Mouse (Mus musculus) testis, adult 2 months (tissue): ENCODE measurements around the gene Dgki. TPM values are rescaled to one million over a fixed set of nuclear protein-coding genes. Genes with fewer than 3 reads are reported as not detected.

Source experiments
- H3K27ac ChIP-seq: fragments of 200-500 bp; 2 replicates; pipeline ENCODE4 v1.5.1; 2012; ENCODE audit warnings: low read depth, low read length; ENCODE audit not compliant: control insufficient read depth, insufficient read depth
- H3K27me3 ChIP-seq: fragments of 200-500 bp; 2 replicates; pipeline ENCODE4 v1.6.1; 2012; ENCODE audit warnings: mild to moderate bottlenecking, low read length, moderate library complexity; ENCODE audit not compliant: control insufficient read depth, insufficient read depth
- H3K36me3 ChIP-seq: fragments of 200-500 bp; 2 replicates; pipeline ENCODE4 v1.6.1; 2012; ENCODE audit warnings: mild to moderate bottlenecking, low read length; ENCODE audit not compliant: control insufficient read depth, insufficient read depth
- H3K4me1 ChIP-seq: fragments of 200-500 bp; 2 replicates; pipeline ENCODE4 v1.6.1; 2012; ENCODE audit warnings: low read length; ENCODE audit not compliant: control insufficient read depth, insufficient read depth
- H3K4me3 ChIP-seq: fragments of 200-500 bp; 2 replicates; pipeline ENCODE4 v1.5.1; 2012; ENCODE audit warnings: low read depth, mild to moderate bottlenecking, low read length, moderate library complexity, mixed read lengths; ENCODE audit not compliant: control insufficient read depth
- CTCF ChIP-seq: fragments of 200-500 bp; IDR thresholded peaks from 2 replicates; pipeline ENCODE4 v1.5.1; 2012; ENCODE audit warnings: low read depth, mild to moderate bottlenecking, inconsistent platforms, low read length, moderate library complexity; ENCODE audit not compliant: control insufficient read depth, insufficient read depth, insufficient replicate concordance
- POLR2A ChIP-seq: fragments of 200-500 bp; IDR thresholded peaks from 2 replicates; pipeline ENCODE4 v1.6.1; 2012; ENCODE audit warnings: low read depth, mild to moderate bottlenecking, inconsistent platforms, low read length, moderate library complexity; ENCODE audit not compliant: control insufficient read depth
- polyA plus RNA-seq: library from polyadenylated mRNA; depleted of rRNA; stranded (reverse); fragments of >200 nt; gene quantifications from 2 replicates; pipeline ENCODE4 v1.2.3, GENCODE M21; 2012

Dgki gene
- polyA plus RNA-seq, 1 experiment, result 0.10 TPM

DNA sequence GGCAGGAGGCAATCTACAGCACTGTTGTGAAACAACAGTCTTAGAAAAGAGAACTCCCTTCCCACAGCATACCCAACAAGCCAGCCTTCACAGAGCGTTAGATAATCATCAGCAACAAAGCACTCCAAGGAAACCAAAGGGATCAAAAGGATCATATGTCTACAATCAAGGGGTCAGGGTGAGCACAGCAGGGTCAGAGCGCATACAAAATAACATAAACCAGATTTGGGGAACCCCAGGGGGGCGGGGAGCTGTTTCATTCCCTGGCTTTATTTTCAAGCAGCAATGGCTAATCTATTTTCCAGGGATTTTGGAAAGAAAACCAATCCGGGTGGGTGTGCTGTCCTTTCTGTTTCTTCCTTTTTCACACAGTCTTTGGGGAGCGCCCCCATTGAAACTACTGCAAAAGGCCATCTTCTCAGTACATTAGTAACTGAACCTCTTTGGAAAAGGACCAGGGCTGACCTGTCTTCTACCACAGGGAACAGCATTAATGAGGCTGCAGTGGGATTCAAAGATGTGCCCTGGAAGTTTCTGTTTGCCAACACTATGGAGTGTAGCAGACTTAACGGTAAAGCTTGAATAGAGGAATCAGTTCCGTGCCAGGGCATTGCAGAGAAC lies 419.2 kb downstream of the Dgki start:
- Histone ChIP-seq H3K27me3 (no peaks in the 10 kb centered on the region), H3K4me3 (no peak overlapping the region), H3K4me1 (no peaks in the 10 kb centered on the region), H3K27ac (no peak overlapping the region), H3K36me3 (no peaks in the 10 kb centered on the region)
- no peak for TF ChIP-seq POLR2A
- TF ChIP-seq CTCF, result no peak

- TF ChIP-seq POLR2A (no peak), CTCF (no peak)
- Histone ChIP-seq H3K4me3 (no peak overlapping the region), H3K36me3 (no peaks in the 10 kb centered on the region), H3K27ac (no peak overlapping the region), H3K27me3 (no peaks in the 10 kb centered on the region), H3K4me1 (no peaks in the 10 kb centered on the region)
These were observed 422.6 kb downstream of the Dgki start for GRCm38 (mm10) chr6:36877399-36877798.

DNA sequence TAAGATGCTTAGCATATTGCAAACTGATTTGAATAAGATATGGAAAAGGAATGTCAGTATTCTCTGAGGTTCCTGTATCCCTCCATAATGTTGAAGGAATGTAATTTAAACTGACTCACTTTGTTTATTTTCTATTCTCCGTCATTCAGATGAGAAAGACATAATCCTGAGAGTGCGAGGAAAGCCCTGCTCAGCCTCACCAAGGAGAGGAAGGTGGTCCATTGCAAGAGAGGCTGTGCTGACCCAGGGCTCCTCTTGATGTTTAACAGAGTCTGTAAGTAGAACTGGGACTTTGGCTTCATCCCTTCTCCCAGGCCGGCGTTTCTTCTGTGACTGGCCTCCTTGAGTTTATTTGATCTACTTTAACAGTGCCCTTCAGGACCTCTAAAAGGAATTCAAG lies 423.6 kb downstream of the Dgki start:
- TF ChIP-seq POLR2A, result no peak
- no peak for TF ChIP-seq CTCF
- Histone ChIP-seq H3K27me3 (no peaks in the 10 kb centered on the region), H3K4me3 (no peak overlapping the region), H3K4me1 (no peaks in the 10 kb centered on the region), H3K27ac (no peak overlapping the region), H3K36me3 (no peaks in the 10 kb centered on the region)

GRCm38 (mm10) chr6:36875926-36876325 lies 424.1 kb downstream of the Dgki start:
- Histone ChIP-seq H3K27ac (no peak overlapping the region), H3K36me3 (no peaks in the 10 kb centered on the region), H3K27me3 (no peaks in the 10 kb centered on the region), H3K4me1 (no peaks in the 10 kb centered on the region), H3K4me3 (no peak overlapping the region)
- no peak for TF ChIP-seq CTCF
- no peak for TF ChIP-seq POLR2A

DNA sequence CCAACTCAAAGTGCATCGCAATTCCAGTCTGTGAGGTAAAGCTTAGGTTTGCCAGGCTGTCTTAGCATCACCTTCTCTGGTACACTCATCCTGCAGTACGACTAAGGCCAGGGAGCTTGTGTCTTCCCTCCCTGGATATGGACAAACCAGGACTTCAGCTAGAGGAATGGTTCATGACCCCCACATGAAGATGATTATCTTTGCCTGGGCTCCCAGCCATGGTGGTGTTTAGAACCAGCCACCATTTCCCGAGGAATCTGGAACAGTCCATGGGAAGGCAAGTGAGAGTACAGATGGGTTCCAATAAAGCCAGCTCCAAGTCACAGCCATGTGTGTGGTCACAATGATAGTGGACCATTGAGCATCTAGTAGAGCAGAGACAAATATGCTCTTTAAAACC lies 427.1 kb downstream of the Dgki start:
- Histone ChIP-seq H3K4me1 (no peaks in the 10 kb centered on the region), H3K4me3 (no peak overlapping the region), H3K27ac (no peak overlapping the region), H3K27me3 (no peaks in the 10 kb centered on the region), H3K36me3 (no peaks in the 10 kb centered on the region)
- no peak for TF ChIP-seq CTCF
- TF ChIP-seq POLR2A, result no peak

- Histone ChIP-seq H3K27ac (no peak overlapping the region), H3K36me3 (no peaks in the 10 kb centered on the region), H3K4me1 (no peaks in the 10 kb centered on the region), H3K27me3 (no peaks in the 10 kb centered on the region), H3K4me3 (no peak overlapping the region)
- TF ChIP-seq CTCF, result no peak
- TF ChIP-seq POLR2A, result no peak
These were observed 431.8 kb downstream of the Dgki start for GRCm38 (mm10) chr6:36868217-36868616.

GRCm38 (mm10) chr6:36858258-36859041 lies 441.5 kb downstream of the Dgki start:
- Histone ChIP-seq H3K27ac (no peak overlapping the region), H3K36me3 (no peaks in the 10 kb centered on the region), H3K4me1 (no peaks in the 10 kb centered on the region), H3K27me3 (no peaks in the 10 kb centered on the region), H3K4me3 (no peak overlapping the region)
- TF ChIP-seq POLR2A (no peak), CTCF (no peak)
